Mouse (Mus musculus) G1E (cell line): Measurements from ENCODE around the gene Echdc3.

Experiments
- CTCF ChIP-seq: IDR thresholded peaks from 2 replicates; pipeline ENCODE4 v1.5.1; 2012; ENCODE audit warnings: low read depth, low read length, inconsistent platforms, mixed read lengths
- GATA1 ChIP-seq: IDR thresholded peaks from 2 replicates; pipeline ENCODE4 v1.6.1; 2012; ENCODE audit warnings: borderline replicate concordance, low read length, inconsistent platforms, mixed read lengths

DNA sequence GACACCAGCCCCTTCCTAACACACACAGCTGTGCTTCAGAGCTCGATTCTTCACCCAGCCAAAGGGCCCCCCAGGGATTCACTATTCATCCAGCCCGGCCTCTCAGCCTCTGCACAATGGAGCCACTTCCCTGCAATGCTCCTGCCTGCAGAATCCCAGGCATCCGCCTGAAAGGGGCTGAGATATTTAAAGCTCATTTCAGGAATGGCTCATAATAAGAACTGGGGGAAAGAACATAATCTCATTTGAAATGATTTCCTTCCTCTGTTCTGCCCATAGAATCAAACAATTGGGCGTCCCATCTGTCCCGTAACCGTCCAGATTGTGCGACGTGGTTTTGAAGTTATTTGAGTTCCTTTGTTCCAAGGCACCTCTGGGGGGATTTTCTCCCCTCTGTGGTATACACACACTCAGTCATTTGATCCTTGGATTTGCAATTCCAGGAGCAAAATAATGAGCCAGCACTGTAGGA lies 48.4 kb upstream of the Echdc3 start:
- TF ChIP-seq CTCF: no peak
- TF ChIP-seq GATA1: no peak
